Mouse (Mus musculus): ENCODE data around the gene Sike1. TPM values are rescaled to one million over a fixed set of nuclear protein-coding genes. Genes with fewer than 3 reads are reported as not detected.

Gene Sike1
- polyA plus RNA-seq (2011; ENCODE audit: insufficient read depth, insufficient read length, low replicate concordance, missing spikeins): 8.4 and 18.8 TPM in 2 replicates

- TF ChIP-seq CTCF (IDR thresholded peaks at IDR 0.05; ENCODE audit: control insufficient read depth, insufficient read depth, low read length) (no peak), POLR2A (IDR thresholded peaks at IDR 0.05; ENCODE audit: borderline replicate concordance, control insufficient read depth, low read depth, low read length) (peak; percentile 89; the same call in 1 of the 2 replicates)
- no peaks in the 10 kb centered on the region; the same call in 1 of the 2 replicates for H3K4me1 ChIP-seq (ENCODE audit: control insufficient read depth, insufficient read depth, low read length)
- under 1% methylated on average over 60 of the region's 60 CpGs for WGBS
- peak within 1 kb of the TSS; percentile 99 for H3K27ac ChIP-seq (ENCODE audit: control insufficient read depth, insufficient read depth, low read depth, low read length, poor library complexity)
- peak within 1 kb of the TSS; percentile 93 for H3K4me3 ChIP-seq (replicated peaks; ENCODE audit: control insufficient read depth, low read depth, low read length)
Observed at GRCm38 (mm10) chr3:102995605-102996321, at the start of gene Sike1. Gene Sike1 (plus strand): TSS chr3:102995708.

- no peak overlapping the region for H3K4me3 ChIP-seq (replicated peaks; ENCODE audit: control insufficient read depth, low read depth, low read length)
- no peaks in the 10 kb centered on the region for H3K4me1 ChIP-seq (ENCODE audit: control insufficient read depth, insufficient read depth, low read length)
- no peak overlapping the region for H3K27ac ChIP-seq (ENCODE audit: control insufficient read depth, insufficient read depth, low read depth, low read length, poor library complexity)
- 72% methylated on average over 3 of the region's 3 CpGs for WGBS
- TF ChIP-seq POLR2A (IDR thresholded peaks at IDR 0.05; ENCODE audit: borderline replicate concordance, control insufficient read depth, low read depth, low read length) (no peak), CTCF (IDR thresholded peaks at IDR 0.05; ENCODE audit: control insufficient read depth, insufficient read depth, low read length) (no peak)
Observed at GRCm38 (mm10) chr3:102946312-102946711, 49.2 kb upstream of the Sike1 start.

GRCm38 (mm10) chr3:102946861-102947260, 48.6 kb upstream of the Sike1 start:
- Histone ChIP-seq H3K4me3 (replicated peaks; ENCODE audit: control insufficient read depth, low read depth, low read length) (no peak overlapping the region), H3K27ac (ENCODE audit: control insufficient read depth, insufficient read depth, low read depth, low read length, poor library complexity) (no peak overlapping the region), H3K4me1 (ENCODE audit: control insufficient read depth, insufficient read depth, low read length) (no peaks in the 10 kb centered on the region)
- 52% methylated on average over 5 of the region's 5 CpGs for WGBS
- TF ChIP-seq POLR2A (IDR thresholded peaks at IDR 0.05; ENCODE audit: borderline replicate concordance, control insufficient read depth, low read depth, low read length): no peak
- no peak for TF ChIP-seq CTCF (IDR thresholded peaks at IDR 0.05; ENCODE audit: control insufficient read depth, insufficient read depth, low read length)

- no peak overlapping the region for H3K27ac ChIP-seq (ENCODE audit: control insufficient read depth, insufficient read depth, low read depth, low read length, poor library complexity)
- no peak for TF ChIP-seq POLR2A (IDR thresholded peaks at IDR 0.05; ENCODE audit: borderline replicate concordance, control insufficient read depth, low read depth, low read length)
- WGBS: 90% methylated on average over 12 of the region's 12 CpGs
- no peaks in the 10 kb centered on the region for H3K4me1 ChIP-seq (ENCODE audit: control insufficient read depth, insufficient read depth, low read length)
- H3K4me3 ChIP-seq (replicated peaks; ENCODE audit: control insufficient read depth, low read depth, low read length): no peak overlapping the region
Observed at GRCm38 (mm10) chr3:102954476-102954875, 41.0 kb upstream of the Sike1 start.

GRCm38 (mm10) chr3:102955143-102955542, 40.4 kb upstream of the Sike1 start:
- H3K27ac ChIP-seq (ENCODE audit: control insufficient read depth, insufficient read depth, low read depth, low read length, poor library complexity): no peak overlapping the region
- TF ChIP-seq POLR2A (IDR thresholded peaks at IDR 0.05; ENCODE audit: borderline replicate concordance, control insufficient read depth, low read depth, low read length): no peak
- H3K4me1 ChIP-seq (ENCODE audit: control insufficient read depth, insufficient read depth, low read length): no peaks in the 10 kb centered on the region
- H3K4me3 ChIP-seq (replicated peaks; ENCODE audit: control insufficient read depth, low read depth, low read length): no peak overlapping the region
- WGBS: 78% methylated on average over 3 of the region's 3 CpGs

- TF ChIP-seq POLR2A (IDR thresholded peaks at IDR 0.05; ENCODE audit: borderline replicate concordance, control insufficient read depth, low read depth, low read length) (no peak), CTCF (IDR thresholded peaks at IDR 0.05; ENCODE audit: control insufficient read depth, insufficient read depth, low read length) (no peak)
- WGBS: 65% methylated on average over 3 of the region's 3 CpGs
- Histone ChIP-seq H3K27ac (ENCODE audit: control insufficient read depth, insufficient read depth, low read depth, low read length, poor library complexity) (no peak overlapping the region), H3K4me3 (replicated peaks; ENCODE audit: control insufficient read depth, low read depth, low read length) (no peak overlapping the region), H3K4me1 (ENCODE audit: control insufficient read depth, insufficient read depth, low read length) (no peaks in the 10 kb centered on the region)
Observed at GRCm38 (mm10) chr3:102955596-102955995, 39.9 kb upstream of the Sike1 start.

GRCm38 (mm10) chr3:102964033-102964432, 31.5 kb upstream of the Sike1 start, which contains the start of gene Nr1h5:
Gene Nr1h5 (minus strand): TSS chr3:102964133.
- no peak within 1 kb of the TSS for H3K27ac ChIP-seq (ENCODE audit: control insufficient read depth, insufficient read depth, low read depth, low read length, poor library complexity)
- no peak within 1 kb of the TSS for H3K4me3 ChIP-seq (replicated peaks; ENCODE audit: control insufficient read depth, low read depth, low read length)
- TF ChIP-seq CTCF (IDR thresholded peaks at IDR 0.05; ENCODE audit: control insufficient read depth, insufficient read depth, low read length) (no peak), POLR2A (IDR thresholded peaks at IDR 0.05; ENCODE audit: borderline replicate concordance, control insufficient read depth, low read depth, low read length) (no peak)
- H3K4me1 ChIP-seq (ENCODE audit: control insufficient read depth, insufficient read depth, low read length): no peaks in the 10 kb centered on the region
- 66% methylated on average over 3 of the region's 3 CpGs for WGBS

- Histone ChIP-seq H3K27ac (ENCODE audit: control insufficient read depth, insufficient read depth, low read depth, low read length, poor library complexity) (no peak overlapping the region), H3K4me3 (replicated peaks; ENCODE audit: control insufficient read depth, low read depth, low read length) (no peak overlapping the region), H3K4me1 (ENCODE audit: control insufficient read depth, insufficient read depth, low read length) (no peaks in the 10 kb centered on the region)
- TF ChIP-seq CTCF (IDR thresholded peaks at IDR 0.05; ENCODE audit: control insufficient read depth, insufficient read depth, low read length) (no peak), POLR2A (IDR thresholded peaks at IDR 0.05; ENCODE audit: borderline replicate concordance, control insufficient read depth, low read depth, low read length) (no peak; the same call in 1 of the 2 replicates)
- 79% methylated on average over 9 of the region's 9 CpGs for WGBS
Observed at GRCm38 (mm10) chr3:102970067-102970466, 25.4 kb upstream of the Sike1 start.
